Mouse (Mus musculus): ENCODE data around the gene Klhl29. TPM values are rescaled to one million over a fixed set of nuclear protein-coding genes. Genes with fewer than 3 reads are reported as not detected.
A peak's percentile ranks its signal among the peaks of the same experiment; 100 is the strongest.

Klhl29 gene
- polyA plus RNA-seq, 2 experiments: 4.9 to 14.0 TPM

DNA sequence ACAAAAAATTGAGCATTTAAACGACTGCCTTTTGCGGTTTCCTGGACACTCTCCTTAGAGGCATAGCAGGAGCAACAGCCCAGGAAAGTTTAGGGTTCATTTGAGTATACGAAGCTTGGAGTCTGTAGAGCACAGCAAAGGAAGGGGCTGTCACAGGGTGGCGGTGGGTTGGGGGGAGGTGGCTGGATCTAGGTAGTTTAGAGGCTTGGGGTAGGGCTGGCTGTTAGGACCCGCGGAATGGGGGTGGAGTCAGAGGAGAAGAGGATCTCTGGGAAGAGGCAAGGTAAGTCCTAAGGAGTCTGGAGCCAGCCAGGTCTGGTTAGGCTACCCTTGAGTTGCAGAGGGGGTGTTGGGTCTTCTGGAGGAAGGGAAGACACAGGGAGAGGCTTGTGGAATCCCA, 255.2 kb downstream of the Klhl29 start:
- Histone ChIP-seq H3K36me3 (ENCODE audit: control insufficient read depth, insufficient read depth, low read length) (no peaks in the 10 kb centered on the region), H3K27me3 (ENCODE audit: control insufficient read depth, insufficient read depth, low read length) (no peaks in the 10 kb centered on the region), H3K4me2 (replicated peaks; ENCODE audit: low read depth, low read length, severe bottlenecking) (no peak overlapping the region), H3K27ac (replicated peaks; ENCODE audit: low read depth, low read length) (no peak overlapping the region), H3K4me1 (ENCODE audit: control insufficient read depth, insufficient read depth, low read length) (peaks cover 8% of the 10 kb centered on the region; the same call in 1 of the 2 replicates), H3K9ac (ENCODE audit: low read depth, low read length, severe bottlenecking) (no peak overlapping the region), H3K4me3 (replicated peaks; ENCODE audit: low read length) (no peak overlapping the region), H3K9me3 (ENCODE audit: control insufficient read depth, low read length) (no peaks in the 10 kb centered on the region)
- TF ChIP-seq POLR2A (IDR thresholded peaks at IDR 0.05; ENCODE audit: borderline replicate concordance, extremely low read depth, insufficient read depth, insufficient read length): no peak
- 53% methylated on average over 6 of the region's 6 CpGs for WGBS
- DNase-seq (ENCODE audit: low spot score): no peak
- no peak for ATAC-seq (ENCODE audit: low FRiP score, low read depth)

DNA sequence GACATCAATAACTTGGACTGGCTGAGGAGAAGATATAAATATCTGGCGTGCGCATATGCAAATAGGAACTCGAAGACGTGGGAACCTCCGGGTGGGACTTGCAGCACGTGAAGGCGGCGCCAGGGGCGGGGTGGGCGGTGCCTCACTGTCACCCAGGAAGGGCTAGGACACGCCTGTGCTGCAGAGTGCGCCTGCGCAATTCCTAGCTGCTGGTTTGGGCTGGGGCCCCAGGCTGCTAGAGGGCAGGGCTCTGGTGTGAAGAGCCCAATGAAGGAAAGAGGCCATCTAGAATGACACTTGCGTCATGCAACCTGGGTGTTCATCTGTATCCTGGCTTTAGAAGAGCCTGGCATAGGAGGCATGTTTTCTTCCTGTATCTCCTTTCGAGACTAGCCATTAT, 255.8 kb downstream of the Klhl29 start:
- Histone ChIP-seq H3K27ac (replicated peaks; ENCODE audit: low read depth, low read length) (no peak overlapping the region), H3K9ac (ENCODE audit: low read depth, low read length, severe bottlenecking) (no peak overlapping the region), H3K9me3 (ENCODE audit: control insufficient read depth, low read length) (no peaks in the 10 kb centered on the region), H3K4me2 (replicated peaks; ENCODE audit: low read depth, low read length, severe bottlenecking) (peak overlapping the region; percentile 38), H3K36me3 (ENCODE audit: control insufficient read depth, insufficient read depth, low read length) (no peaks in the 10 kb centered on the region), H3K27me3 (ENCODE audit: control insufficient read depth, insufficient read depth, low read length) (no peaks in the 10 kb centered on the region), H3K4me1 (ENCODE audit: control insufficient read depth, insufficient read depth, low read length) (peaks cover 8% of the 10 kb centered on the region; the same call in 1 of the 2 replicates), H3K4me3 (replicated peaks; ENCODE audit: low read length) (0 out of 2 replicates have a peak overlapping the region, but pooled peaks have one; percentile 9)
- DNase-seq (ENCODE audit: low spot score) (peak; percentile 86), ATAC-seq (ENCODE audit: low FRiP score, low read depth) (peak; percentile 82)
- 19% methylated on average over 15 of the region's 15 CpGs for WGBS
- no peak for TF ChIP-seq POLR2A (IDR thresholded peaks at IDR 0.05; ENCODE audit: borderline replicate concordance, extremely low read depth, insufficient read depth, insufficient read length)

DNA sequence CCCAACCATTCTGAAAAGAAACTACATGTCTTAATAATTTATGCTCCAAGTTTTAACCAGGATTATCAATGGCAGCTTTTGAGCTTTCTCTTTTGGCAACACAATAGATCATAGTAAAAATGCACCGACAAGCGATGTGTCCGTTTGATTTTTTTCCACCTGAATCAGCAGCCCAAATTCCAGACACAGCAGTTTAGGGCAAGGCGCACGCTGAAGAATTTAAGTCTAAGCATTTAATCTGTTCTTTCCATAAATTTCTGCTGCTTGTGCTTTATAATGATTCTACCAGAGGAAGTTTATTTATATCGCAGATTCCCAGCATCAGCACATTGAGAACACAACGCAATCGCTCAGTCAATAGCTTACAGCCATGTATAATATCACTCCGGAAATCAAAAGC, 256.2 kb downstream of the Klhl29 start:
- no peak for TF ChIP-seq POLR2A (IDR thresholded peaks at IDR 0.05; ENCODE audit: borderline replicate concordance, extremely low read depth, insufficient read depth, insufficient read length)
- H3K4me1 ChIP-seq (ENCODE audit: control insufficient read depth, insufficient read depth, low read length): peaks cover 8% of the 10 kb centered on the region; the same call in 1 of the 2 replicates
- DNase-seq (ENCODE audit: low spot score) (no peak), ATAC-seq (ENCODE audit: low FRiP score, low read depth) (0 out of 2 replicates have a peak, but pooled peaks have one; percentile 8)
- no peaks in the 10 kb centered on the region for H3K36me3 ChIP-seq (ENCODE audit: control insufficient read depth, insufficient read depth, low read length)
- no peak overlapping the region for H3K9ac ChIP-seq (ENCODE audit: low read depth, low read length, severe bottlenecking)
- WGBS: 41% methylated on average over 9 of the region's 9 CpGs
- H3K4me2 ChIP-seq (replicated peaks; ENCODE audit: low read depth, low read length, severe bottlenecking): peak overlapping the region; percentile 38
- H3K4me3 ChIP-seq (replicated peaks; ENCODE audit: low read length): 0 out of 2 replicates have a peak overlapping the region, but pooled peaks have one; percentile 9
- no peak overlapping the region for H3K27ac ChIP-seq (replicated peaks; ENCODE audit: low read depth, low read length)
- H3K9me3 ChIP-seq (ENCODE audit: control insufficient read depth, low read length): no peaks in the 10 kb centered on the region
- H3K27me3 ChIP-seq (ENCODE audit: control insufficient read depth, insufficient read depth, low read length): no peaks in the 10 kb centered on the region

DNA sequence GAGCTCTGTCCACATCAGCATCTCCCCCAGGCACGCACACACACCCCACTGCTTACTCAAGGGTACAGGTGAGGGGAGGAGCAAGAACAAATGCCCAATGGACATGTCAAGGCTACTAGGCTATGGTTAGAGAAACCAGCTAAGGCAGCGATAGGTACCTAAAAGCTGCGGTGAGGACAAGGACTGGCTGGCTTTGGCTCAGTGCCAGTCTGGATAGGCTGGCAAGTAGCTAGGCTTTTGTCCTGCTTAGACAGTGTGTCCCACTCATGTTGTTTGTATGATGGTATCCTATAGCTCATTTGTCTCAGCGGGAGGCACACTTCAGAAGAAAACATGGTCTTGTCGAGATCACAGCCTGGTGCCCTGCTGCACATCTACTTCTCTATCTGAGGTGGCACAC, 258.9 kb downstream of the Klhl29 start:
- Histone ChIP-seq H3K27ac (replicated peaks; ENCODE audit: low read depth, low read length) (no peak overlapping the region), H3K4me1 (ENCODE audit: control insufficient read depth, insufficient read depth, low read length) (peaks cover 8% of the 10 kb centered on the region; the same call in 1 of the 2 replicates), H3K4me3 (replicated peaks; ENCODE audit: low read length) (no peak overlapping the region), H3K36me3 (ENCODE audit: control insufficient read depth, insufficient read depth, low read length) (no peaks in the 10 kb centered on the region), H3K4me2 (replicated peaks; ENCODE audit: low read depth, low read length, severe bottlenecking) (no peak overlapping the region), H3K9ac (ENCODE audit: low read depth, low read length, severe bottlenecking) (no peak overlapping the region), H3K9me3 (ENCODE audit: control insufficient read depth, low read length) (no peaks in the 10 kb centered on the region), H3K27me3 (ENCODE audit: control insufficient read depth, insufficient read depth, low read length) (no peaks in the 10 kb centered on the region)
- no peak for TF ChIP-seq POLR2A (IDR thresholded peaks at IDR 0.05; ENCODE audit: borderline replicate concordance, extremely low read depth, insufficient read depth, insufficient read length)
- 90% methylated on average over 5 of the region's 5 CpGs for WGBS
- DNase-seq (ENCODE audit: low spot score): no peak
- no peak for ATAC-seq (ENCODE audit: low FRiP score, low read depth)

DNA sequence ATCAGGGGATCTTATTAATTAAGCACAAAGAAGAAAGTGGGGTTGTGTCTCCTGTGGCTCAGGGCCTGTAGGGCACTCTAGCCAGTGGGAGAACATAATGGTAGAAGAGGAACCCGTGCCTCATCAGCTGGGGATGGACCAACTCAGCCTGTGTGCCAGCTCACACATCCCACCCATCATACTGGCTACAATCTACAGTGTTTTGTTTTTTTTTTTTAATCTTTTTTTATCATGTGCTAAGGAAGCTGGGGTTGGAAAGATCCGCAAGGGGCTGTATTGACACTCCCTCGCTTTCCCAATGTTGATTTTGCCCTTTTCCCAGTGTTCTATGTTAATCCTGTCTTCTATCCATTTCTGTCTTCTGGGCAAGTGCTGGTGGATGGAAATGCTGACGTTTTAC, 260.9 kb downstream of the Klhl29 start:
- 72% methylated on average over 4 of the region's 4 CpGs for WGBS
- Histone ChIP-seq H3K27me3 (ENCODE audit: control insufficient read depth, insufficient read depth, low read length) (no peaks in the 10 kb centered on the region), H3K36me3 (ENCODE audit: control insufficient read depth, insufficient read depth, low read length) (no peaks in the 10 kb centered on the region), H3K4me3 (replicated peaks; ENCODE audit: low read length) (no peak overlapping the region), H3K4me2 (replicated peaks; ENCODE audit: low read depth, low read length, severe bottlenecking) (no peak overlapping the region), H3K4me1 (ENCODE audit: control insufficient read depth, insufficient read depth, low read length) (peaks cover 1% of the 10 kb centered on the region; the same call in 1 of the 2 replicates), H3K9ac (ENCODE audit: low read depth, low read length, severe bottlenecking) (no peak overlapping the region), H3K27ac (replicated peaks; ENCODE audit: low read depth, low read length) (no peak overlapping the region), H3K9me3 (ENCODE audit: control insufficient read depth, low read length) (no peaks in the 10 kb centered on the region)
- ATAC-seq (ENCODE audit: low FRiP score, low read depth): no peak
- no peak for DNase-seq (ENCODE audit: low spot score)
- no peak for TF ChIP-seq POLR2A (IDR thresholded peaks at IDR 0.05; ENCODE audit: borderline replicate concordance, extremely low read depth, insufficient read depth, insufficient read length)

DNA sequence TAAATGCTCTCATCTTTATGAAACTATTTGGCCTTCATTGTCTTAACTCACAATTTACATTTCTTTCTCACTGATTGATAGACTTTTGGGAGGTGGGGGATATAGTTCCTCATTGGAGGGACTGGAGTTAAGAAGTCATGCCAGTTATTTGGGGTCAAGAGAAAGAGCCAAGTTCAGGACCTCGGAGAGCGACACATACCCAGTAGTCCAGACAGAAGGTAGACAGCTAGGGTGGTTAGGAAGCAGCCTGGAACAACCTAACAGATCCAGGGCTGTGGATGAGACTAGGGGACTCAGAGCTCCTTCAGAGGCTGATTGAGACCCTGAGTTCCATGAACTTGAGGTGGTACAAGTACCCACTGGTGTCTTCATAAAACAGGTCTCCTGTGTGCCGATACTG, 264.1 kb downstream of the Klhl29 start:
- Histone ChIP-seq H3K4me1 (ENCODE audit: control insufficient read depth, insufficient read depth, low read length) (no peaks in the 10 kb centered on the region), H3K4me3 (replicated peaks; ENCODE audit: low read length) (no peak overlapping the region), H3K27ac (replicated peaks; ENCODE audit: low read depth, low read length) (no peak overlapping the region), H3K9me3 (ENCODE audit: control insufficient read depth, low read length) (no peaks in the 10 kb centered on the region), H3K27me3 (ENCODE audit: control insufficient read depth, insufficient read depth, low read length) (no peaks in the 10 kb centered on the region), H3K9ac (ENCODE audit: low read depth, low read length, severe bottlenecking) (no peak overlapping the region), H3K36me3 (ENCODE audit: control insufficient read depth, insufficient read depth, low read length) (no peaks in the 10 kb centered on the region), H3K4me2 (replicated peaks; ENCODE audit: low read depth, low read length, severe bottlenecking) (no peak overlapping the region)
- ATAC-seq (ENCODE audit: low FRiP score, low read depth) (no peak), DNase-seq (ENCODE audit: low spot score) (peak; percentile 69)
- TF ChIP-seq POLR2A (IDR thresholded peaks at IDR 0.05; ENCODE audit: borderline replicate concordance, extremely low read depth, insufficient read depth, insufficient read length): no peak
- WGBS: 55% methylated on average over 3 of the region's 3 CpGs

Measured in limb, embryonic 14.5 days (tissue).